Mouse (Mus musculus) embryonic fibroblast, embryonic 13.5 days (primary cell): ENCODE results near the gene Tbcd.

ENCODE experiments used
- CTCF ChIP-seq: IDR thresholded peaks from 2 replicates; pipeline ENCODE4 v1.5.1; 2011; ENCODE audit warnings: mild to moderate bottlenecking, control low read depth, low read length, moderate library complexity, borderline replicate concordance; ENCODE audit not compliant: insufficient read depth
- POLR2A ChIP-seq: IDR thresholded peaks from 2 replicates; pipeline ENCODE4 v1.6.1; 2011; ENCODE audit warnings: low read depth, mild to moderate bottlenecking, control low read depth, low read length, moderate library complexity

- TF ChIP-seq CTCF (no peak), POLR2A (no peak)
These were observed 34.1 kb downstream of the Tbcd start for GRCm38 (mm10) chr11:121485882-121486281.
